Mouse (Mus musculus) neural tube, embryonic 10.5 days (tissue): ENCODE data around the gene Ablim1.

Experiments used
- DNase-seq: peaks from one replicate; pipeline ENCODE4 v3.0.0-alpha.2; 2017; ENCODE audit warnings: low spot score; ENCODE audit errors: extremely low spot score

Gene Ablim1

DNA sequence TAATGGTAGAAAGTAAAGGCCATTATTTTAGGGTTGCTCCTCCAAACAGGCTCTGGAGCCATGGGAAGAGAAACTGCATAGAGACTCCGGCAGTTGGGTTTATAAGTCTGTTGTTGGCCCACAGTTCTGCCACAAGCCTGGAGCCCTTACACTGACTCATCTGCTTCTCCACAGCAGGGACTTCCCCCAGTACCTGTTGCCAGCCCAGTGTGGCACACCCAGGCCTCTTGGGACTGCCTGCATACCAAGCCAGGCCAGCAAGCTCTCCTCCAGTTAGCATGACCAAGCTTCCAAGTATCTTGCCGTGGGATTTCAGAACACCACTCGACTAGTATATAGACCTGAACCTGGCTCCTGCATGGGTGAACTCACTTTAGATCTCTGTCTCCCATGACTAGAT is 299.9 kb downstream of the Ablim1 start:
- no peak for DNase-seq

DNA sequence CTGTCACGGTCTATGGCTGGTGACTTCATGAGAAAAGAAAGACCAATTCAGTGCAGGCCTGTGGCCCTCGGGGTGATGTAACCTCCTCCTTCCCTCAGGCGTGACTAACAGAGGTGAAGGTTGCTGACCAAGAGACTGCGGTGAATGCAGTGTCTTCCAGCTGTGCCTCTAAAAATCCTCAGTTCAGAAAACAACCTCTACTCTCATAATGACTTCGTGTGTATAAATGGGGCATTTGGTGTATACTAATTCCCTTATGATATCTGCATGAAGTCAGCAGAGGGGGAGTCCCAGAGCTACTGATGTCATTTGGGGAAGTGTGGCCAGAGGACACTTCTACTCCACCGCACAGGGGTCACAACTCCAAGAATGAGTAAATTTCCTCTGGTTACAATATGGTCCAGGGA is 301.4 kb downstream of the Ablim1 start:
- DNase-seq = no peak

DNA sequence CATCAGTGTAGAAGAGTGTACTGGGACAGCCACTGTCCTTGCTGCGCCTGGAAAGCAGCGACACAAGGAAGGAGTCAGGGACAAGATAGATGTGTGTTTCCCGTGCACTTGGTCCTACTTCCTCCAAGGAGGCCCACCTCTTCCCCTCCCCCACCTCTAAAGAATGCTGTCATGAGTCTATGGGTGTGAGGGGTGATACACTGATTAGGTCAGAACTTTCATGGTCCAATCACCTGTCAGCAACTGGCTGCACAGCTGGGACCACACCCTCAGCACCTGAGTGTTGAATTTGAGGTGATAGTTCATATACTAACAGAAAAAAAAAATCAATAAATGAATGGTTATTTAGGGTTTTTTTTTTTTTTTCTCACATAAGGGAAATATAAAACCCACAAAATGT is 302.7 kb downstream of the Ablim1 start:
- DNase-seq = no peak

DNA sequence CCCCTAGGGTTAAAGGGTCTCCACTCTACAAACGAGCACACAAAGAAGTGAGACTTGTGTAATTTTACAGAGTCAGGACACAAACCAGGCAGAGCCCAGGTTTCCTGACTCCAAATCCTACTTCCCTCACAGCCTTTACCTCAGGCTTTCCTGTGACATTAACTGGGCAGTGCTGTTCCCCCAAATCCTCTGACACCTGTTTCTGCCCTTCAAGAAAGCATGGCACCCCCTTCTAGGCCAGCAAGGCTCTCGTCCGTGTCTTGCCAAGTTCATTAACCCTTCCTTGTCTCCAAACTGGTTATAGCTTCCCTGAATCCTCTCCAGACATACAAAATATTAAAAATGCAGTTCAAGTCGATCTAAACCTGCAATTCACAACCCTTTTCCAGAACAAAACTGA is 304.7 kb downstream of the Ablim1 start:
- no peak for DNase-seq

DNA sequence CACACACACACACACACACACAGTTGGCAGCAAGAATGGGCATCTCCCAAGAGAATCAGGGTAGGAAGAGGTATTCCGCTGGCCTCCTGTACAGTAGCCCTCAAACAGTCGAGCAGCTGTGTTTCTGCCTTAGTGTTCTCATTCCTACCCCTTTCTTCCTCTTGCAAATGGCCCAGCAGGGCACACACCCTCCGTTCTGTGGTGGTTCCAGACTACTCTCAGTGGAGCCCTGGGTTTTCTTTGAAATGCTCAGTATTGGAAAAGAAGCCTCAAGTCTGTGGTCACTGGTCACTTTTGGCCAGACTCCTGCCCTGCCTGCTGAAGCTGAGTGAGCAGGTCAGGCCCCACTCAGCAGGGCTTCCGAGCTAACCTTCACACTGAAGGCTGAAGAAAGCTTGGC is 305.1 kb downstream of the Ablim1 start:
- DNase-seq = no peak

DNA sequence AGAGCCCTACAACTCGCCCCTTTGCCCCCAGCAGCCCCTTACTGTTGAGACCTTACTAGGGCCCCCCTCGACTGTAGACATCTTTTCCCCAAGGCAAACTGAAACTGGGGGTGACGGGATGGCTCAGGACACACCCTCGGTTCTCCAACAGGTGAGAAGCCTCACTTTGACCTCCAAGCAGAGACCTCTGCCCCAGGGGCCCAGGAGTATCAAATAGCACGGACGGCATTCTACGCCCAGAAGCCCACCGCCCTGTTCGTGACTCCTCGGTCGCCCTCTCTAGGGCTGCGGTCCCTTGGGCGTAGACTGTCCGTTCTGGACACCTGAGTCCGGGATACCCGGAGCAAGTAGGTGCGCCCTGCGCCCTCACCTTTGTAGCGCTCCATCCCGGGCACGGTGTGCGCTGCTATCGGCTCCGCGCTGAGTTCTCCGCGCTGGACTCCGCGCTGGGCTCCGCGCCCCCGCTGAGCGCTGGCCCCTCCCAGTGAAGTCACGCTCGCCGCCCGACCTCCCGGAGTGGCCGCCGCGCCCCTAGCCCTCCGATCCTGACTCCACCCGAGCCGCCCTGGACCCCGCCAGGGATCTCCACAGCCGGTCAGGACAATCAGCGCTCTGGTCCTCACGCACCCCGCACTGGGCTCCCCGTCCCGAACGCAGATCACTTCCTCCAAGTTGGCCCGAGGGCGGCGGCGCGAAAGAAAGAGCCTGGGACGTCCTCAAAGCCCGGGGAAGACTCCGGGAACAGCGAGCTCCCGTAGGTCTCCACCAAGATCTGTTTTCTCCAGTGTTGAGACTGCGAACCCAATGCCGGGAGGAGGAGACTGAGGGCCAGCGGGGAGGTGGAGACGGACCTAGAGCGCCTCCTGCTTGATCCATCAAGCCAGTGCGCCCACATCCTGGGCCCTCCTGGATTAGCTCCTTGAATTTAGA is 306.7 kb downstream of the Ablim1 start, which contains the start of gene Afap1l2:
Gene Afap1l2 (minus strand): TSS at position 448 of the 930 bp plus-strand sequence.
- peak; percentile 66 for DNase-seq

DNA sequence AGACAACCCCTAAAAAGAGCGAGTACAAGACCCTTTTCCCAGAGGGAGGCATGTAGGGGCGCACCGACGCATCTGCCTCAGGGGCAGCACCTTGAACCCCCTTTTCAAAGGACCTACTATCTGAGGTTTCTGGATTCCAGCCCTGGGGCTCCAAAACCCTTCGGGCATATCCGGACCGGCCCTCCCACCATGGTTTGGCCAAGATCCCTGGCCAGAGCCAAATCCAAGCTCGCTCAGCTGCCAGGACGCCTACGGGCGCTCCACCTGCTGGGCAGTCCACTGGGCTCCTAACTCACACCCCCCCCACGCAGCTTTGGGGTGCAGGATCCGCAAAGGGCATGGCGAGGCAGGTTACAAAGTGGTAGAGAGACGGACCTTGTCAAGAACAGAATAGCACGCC is 307.4 kb downstream of the Ablim1 start:
- DNase-seq = no peak

DNA sequence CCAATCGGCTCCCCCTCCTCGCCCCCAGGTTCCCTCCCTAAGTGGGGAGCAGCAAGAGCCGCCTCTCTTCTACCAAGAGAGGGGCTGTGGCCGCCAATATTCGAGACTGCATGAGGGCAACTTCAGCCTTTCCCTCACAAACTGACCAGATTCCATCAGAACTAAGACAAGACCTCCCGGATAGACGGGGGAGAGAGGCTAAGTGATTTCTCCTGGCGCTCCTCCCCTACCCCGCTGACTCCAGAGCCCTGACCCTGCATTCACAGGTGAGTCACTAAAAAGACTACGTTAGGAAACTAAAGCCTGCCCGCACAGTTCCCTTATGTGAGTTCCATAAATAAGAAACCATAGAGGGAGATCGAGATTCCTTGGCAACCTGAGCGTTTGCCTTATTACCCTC is 307.9 kb downstream of the Ablim1 start:
- DNase-seq = no peak

DNA sequence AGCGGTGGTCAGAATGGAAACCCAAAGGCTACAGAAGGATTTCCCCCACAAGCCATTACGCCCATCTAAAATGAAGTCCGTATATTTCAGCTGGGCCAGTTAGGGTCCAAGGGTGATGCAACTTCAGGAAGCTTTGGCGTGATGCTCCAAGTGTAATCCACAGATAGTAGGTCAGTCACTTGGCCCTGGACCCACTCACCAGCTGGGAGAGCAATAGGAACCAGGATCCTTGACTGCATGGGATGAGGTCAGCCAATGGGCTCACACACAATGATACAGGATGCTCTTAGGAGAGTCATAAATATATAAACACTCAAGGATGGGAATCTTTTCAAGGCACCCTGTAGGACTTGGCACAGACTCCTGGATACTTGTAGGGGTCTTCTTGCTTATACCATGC is 309.7 kb downstream of the Ablim1 start:
- DNase-seq = no peak

DNA sequence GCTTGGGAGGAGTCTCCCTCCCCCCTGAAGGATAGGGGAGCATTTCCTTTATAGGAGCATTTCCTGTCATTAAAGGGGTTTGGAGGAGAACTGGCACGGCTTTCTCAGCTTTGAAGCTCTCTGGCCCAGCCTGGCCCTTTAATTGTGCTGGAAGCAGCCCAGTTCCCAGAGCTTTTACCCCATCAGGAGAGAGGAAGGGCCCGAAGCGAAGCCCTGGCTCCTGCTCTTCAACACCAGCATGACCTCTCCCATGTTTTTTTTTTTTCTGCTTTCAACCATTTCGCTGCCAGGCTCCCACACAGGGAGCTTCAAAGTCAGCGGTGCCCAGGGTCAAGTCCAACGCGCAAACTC is 311.3 kb downstream of the Ablim1 start:
- DNase-seq = no peak

DNA sequence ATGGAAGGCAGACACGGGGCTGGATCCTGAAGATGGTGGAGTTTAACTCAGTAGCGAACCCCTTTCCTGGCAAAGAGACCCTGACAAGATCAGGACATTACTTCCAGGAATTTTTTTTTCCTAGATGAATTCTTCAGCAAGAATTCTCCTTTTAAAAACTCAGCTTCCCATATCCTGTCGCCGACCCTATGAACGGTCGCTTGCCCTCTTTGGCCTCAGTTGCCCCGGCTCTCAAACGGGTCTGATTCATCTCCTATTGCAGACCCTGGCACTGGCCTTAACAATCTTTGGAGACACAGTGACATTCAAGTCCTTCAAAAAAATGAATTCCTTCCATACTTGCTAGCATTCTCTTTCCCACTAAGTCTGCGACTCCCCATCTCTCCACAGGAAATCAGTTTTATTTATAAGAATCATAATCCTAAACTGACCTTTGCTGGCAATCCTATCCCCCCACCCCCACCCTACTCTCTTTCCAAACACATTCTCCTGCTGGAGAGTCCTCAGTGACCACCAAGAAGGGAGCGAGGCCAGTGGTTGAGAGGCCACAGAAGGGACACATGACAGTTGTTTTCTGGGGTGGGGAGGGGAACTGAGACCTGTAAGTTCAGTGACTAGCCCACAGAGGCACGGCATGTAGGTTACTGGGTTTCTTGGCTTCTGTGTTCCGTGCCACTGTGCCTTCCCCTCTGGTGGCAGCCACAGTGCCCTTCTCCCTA is 311.8 kb downstream of the Ablim1 start:
- no peak for DNase-seq

DNA sequence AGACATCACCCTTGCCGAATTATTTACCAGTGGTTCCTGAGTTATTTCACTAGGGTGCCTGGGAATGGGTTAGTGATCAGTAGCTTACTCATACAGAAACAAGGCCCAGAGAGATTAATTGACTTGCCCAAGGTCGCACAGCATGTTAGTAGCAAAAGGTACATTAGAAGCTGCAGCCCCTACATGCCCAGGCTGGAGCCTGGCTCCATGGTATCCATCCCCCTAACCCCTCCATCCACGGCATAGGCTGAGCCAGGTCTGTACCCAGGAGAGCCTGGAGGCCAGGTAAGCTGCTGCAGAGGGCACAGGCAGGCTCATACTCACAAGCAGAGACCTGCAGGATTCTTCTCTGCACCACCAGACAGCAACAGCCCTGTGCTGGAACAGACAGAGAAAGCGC is 312.8 kb downstream of the Ablim1 start:
- DNase-seq = no peak

DNA sequence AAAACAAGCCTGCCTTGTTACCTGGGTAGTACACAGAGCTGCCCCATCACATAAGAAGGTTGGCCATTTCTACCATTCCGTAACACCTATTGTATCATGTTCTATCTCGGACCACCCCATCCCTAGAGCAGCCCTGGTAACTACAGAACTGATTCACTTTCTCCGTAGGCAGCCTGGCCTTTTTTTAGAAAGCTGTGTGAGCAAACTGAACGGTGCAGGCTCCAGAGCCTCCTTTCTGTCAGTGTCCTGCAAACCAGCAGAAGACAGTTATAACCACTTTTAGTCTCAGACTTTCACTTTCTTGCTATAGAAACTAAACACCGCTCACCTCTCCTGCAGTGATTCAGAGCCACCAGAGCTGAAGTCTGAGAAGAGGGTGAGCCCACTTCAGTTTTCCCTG is 314.1 kb downstream of the Ablim1 start:
- DNase-seq = no peak

DNA sequence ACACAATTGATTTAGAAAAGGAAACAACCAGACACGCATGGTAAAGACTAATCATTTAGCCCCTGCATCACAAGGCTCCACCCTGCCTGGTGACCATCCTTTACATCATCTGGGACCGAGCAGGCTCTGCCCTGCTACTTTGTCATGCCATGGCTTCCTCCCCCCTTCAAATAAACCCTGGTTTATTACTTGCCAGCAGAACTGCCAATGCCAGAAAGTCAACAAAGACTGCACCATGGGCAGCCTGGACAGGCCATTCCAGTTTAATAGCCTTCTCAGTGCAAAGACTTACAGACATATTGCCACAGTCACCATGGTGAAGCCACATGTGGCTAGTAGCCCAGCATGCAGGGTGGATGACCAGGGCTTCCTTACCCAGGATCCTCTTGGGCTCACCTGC is 314.9 kb downstream of the Ablim1 start:
- no peak for DNase-seq

DNA sequence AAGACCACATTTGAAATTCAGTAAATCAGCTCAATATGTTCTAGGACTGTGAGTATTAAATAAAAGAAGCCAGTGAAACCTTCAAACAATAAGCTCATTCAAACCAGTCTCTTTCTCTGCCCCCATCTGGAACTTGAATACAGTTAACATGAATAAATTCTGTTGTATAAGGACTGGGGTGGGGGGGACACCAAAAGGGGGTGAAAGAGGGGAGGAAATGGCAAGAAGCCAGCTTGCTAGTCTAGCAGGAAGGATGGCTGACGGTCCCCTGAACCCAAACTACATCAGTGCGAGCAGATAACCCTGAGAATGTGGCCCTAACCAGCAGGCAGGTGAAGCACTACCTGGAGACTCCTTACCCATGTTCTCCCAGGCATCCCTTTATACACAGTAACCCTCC is 315.8 kb downstream of the Ablim1 start:
- no peak for DNase-seq

DNA sequence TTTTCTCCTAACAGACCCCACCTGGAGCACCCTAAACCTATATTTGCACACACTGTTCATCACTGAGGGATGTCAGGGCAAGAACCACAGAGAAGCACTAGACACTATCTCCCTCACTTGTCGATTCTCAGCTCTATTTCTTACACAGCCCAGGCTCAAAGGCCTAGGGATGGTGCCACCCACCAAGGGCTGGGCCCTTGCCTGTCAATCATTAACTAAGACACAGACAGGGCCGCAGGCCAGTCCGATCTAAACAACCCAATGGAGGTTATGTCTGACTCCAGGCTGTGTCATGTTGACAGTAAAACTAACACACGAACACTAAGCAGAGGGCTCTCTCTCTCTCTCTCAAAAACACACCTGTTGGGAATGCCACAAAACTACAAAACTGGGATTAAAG is 316.4 kb downstream of the Ablim1 start:
- no peak for DNase-seq

DNA sequence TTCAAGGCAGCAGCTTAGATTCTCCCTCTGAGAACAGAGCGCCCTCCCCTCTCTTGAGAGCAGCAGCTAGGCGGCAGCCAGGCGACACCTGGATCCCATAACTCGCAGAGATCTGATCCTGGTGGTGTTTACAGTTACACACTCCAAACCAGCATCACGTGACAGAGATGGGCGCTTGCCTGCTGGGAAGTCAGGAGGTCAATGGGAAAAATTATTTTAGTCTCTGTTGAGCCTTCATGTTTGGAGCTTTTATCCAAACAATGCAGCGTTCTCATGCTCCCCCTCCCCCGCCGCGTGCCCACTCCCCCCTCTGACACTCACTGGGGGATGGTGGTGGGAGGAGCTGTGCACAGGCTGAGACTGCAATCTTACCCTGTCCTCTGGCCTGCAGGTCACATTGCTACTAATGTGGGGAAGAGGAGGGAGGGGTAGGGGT is 317.5 kb downstream of the Ablim1 start:
- DNase-seq = peak; percentile 77

DNA sequence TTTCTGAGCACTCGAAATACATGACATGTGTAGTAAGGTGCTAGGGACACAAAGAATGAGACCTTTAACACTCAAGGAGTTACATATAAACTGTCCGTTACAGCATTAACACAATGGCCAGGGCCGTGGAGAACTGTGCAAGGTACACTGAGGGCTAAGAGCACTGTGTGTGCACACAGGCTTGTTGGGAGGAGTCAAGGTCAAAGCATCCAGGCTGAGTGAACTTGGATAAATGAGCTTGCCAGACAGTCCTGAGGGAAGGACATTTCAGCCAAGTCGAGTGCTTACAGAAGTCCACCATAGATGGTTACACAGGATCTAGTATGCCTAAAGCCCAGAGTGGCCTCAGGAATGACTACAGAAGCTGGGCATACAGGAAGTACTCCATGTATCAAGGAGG is 319.3 kb downstream of the Ablim1 start:
- no peak for DNase-seq

DNA sequence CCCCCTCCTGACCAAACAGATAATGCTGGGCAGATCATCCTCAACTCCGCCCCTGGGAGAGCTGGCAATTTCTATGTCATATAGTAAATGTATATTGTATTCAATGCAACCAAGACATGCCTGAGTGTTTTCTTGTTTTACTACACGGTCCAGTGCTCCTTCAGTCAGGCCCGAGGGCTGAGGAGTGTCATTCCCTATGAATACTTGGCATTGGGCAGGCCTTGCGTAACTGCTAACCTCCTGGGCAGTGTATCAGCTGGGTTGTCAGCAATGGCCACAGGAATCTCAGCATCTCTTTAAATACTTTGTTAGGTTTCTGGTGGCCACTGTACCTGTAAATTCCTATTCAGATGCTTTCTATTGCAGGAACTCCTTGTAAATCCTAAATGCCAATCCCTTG is 320.1 kb downstream of the Ablim1 start:
- no peak for DNase-seq

DNA sequence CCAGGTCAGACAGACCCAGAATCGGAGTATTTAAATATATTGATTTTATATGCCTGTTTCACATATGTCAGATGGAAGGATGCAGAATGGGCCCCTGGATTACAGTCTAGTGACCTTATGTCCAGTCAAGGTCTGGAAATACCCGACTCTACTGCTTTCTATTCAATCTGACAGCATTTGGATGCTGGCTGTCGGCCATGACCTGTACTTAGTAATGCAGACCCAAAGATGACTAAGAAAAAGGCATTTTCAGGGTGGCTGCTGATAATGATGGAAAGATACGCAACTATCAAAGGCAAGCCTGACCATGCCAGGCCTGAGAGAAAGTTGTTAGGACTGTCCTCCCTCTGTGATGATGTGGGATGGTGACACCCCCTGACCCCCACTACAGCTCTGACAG is 321.0 kb downstream of the Ablim1 start:
- no peak for DNase-seq

DNA sequence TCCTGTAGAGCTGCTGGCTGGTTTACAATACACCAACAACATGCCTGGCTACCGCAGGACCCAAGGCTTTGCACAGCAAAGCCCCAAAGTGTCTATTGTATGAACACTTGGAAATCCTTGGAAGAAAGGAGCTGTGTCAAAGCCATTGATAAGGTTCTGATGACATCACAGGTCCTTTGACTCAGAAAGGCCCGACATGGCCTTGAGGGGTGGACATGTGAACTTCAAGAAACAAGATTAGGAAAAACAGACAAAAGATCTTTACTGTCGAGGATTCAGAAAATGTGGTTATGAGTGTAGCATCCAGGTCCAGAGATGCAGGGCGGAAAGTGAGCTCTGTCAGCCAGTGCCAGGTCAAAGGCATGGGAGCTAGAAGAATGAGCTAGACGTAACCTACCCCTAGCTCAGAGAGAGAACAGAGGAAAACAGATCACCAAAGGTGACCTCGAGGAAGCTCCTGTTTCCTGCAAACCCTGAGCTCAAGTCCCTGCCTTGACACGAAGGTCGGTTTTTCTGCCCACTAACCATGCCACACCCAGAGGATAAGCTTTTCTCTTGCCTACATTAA is 321.7 kb downstream of the Ablim1 start:
- no peak for DNase-seq

DNA sequence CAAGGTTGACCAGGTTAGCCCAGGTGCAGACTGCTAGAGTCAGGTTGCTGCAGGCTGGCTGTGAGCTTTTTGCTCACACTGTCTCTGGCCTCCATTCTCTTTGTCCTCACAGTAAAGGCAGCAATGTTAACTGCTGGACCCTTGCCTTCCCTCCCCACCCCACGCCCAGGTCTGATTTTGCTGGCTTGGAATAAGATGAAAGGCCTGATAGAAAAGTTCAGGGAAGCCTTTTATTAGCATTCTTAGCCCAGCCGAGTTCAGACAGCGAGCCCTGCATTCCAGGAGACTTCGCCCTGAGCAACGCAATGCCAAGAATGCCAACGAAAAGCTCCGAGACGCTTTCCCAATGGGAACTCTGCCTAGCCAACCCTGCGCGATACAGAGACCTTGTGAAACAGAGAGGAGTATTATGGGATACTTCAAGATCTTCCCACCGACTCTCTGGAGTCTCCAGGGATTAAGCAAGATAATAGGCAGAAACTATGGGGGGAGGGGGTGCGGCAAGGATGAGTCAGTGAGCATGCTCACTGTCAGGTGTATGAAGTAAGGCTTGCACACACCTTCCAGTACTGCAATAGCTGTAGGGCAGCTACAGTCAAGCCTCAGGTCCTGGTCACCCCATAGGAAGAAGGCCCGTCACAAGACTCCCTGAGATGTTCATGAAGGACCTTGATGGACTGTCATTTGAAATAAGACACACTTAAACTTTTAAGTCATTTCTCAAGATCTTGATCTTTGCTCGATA is 324.2 kb downstream of the Ablim1 start:
- DNase-seq = no peak
